Mouse (Mus musculus) heart, embryonic 12.5 days (tissue): ENCODE measurements around the gene 9230104L09Rik. TPM values are rescaled to one million over a fixed set of nuclear protein-coding genes. Genes with fewer than 3 reads are reported as not detected.

ENCODE experiments used
- ATAC-seq: fragments of 200-750 bp; cut with Nextera tagmentation; 2 replicates; pipeline ENCODE4 v1.8.0; 2017; ENCODE audit warnings: moderate TSS enrichment, moderate library complexity; ENCODE audit not compliant: insufficient number of reproducible peaks, low FRiP score
- H3K27ac ChIP-seq: fragments of 300-500 bp; sonication (generic); 2 replicates; pipeline ENCODE4 v1.5.1; 2016; ENCODE audit warnings: mild to moderate bottlenecking, moderate library complexity; ENCODE audit not compliant: poor library complexity, severe bottlenecking
- H3K27me3 ChIP-seq: fragments of 300-500 bp; sonication (generic); replicated peaks from 2 replicates; pipeline ENCODE4 v1.6.1; 2016; ENCODE audit warnings: mild to moderate bottlenecking, moderate library complexity
- H3K36me3 ChIP-seq: fragments of 300-500 bp; sonication (generic); 2 replicates; pipeline ENCODE4 v1.6.1; 2016; ENCODE audit warnings: mild to moderate bottlenecking, moderate library complexity
- H3K4me1 ChIP-seq: fragments of 300-500 bp; sonication (generic); replicated peaks from 2 replicates; pipeline ENCODE4 v1.6.1; 2016; ENCODE audit warnings: mild to moderate bottlenecking
- H3K4me2 ChIP-seq: fragments of 300-500 bp; sonication (generic); 2 replicates; pipeline ENCODE4 v1.6.1; 2016; ENCODE audit warnings: mild to moderate bottlenecking, moderate library complexity
- H3K4me3 ChIP-seq: fragments of 300-500 bp; sonication (generic); 2 replicates; pipeline ENCODE4 v1.5.1; 2016; ENCODE audit warnings: mild to moderate bottlenecking
- H3K9ac ChIP-seq: fragments of 300-500 bp; sonication (generic); 2 replicates; pipeline ENCODE4 v1.6.1; 2016; ENCODE audit warnings: mild to moderate bottlenecking, moderate library complexity
- H3K9me3 ChIP-seq: fragments of 300-500 bp; sonication (generic); replicated peaks from 2 replicates; pipeline ENCODE4 v1.6.1; 2016; ENCODE audit warnings: mild to moderate bottlenecking, moderate library complexity
- WGBS: fragments of 180-500 bp; shearing (Covaris S2); methylation state at CpG from one replicate; pipeline ENCODE4 v1.1.7; 2016; 5-methylcytosine and 5-hydroxymethylcytosine counted together
- polyA plus RNA-seq: library from polyadenylated mRNA; unstranded; fragments of >200 nt; fragmentation: Nextera tagmentation; extraction: Ambion mirVana; gene quantifications from 2 replicates; pipeline ENCODE4 v1.2.1, GENCODE M21; 2016

Gene 9230104L09Rik
- polyA plus RNA-seq, 1 experiment from 2014 or later: not detected

- 36% methylated on average over 8 of the region's 8 CpGs for WGBS
- peaks cover 4% of the 10 kb centered on the region; the same call in 1 of the 2 replicates for H3K9me3 ChIP-seq
- H3K27me3 ChIP-seq: no peaks in the 10 kb centered on the region
- H3K36me3 ChIP-seq: no peaks in the 10 kb centered on the region
- H3K4me3 ChIP-seq: no peak overlapping the region
- H3K9ac ChIP-seq: no peak overlapping the region
- peak overlapping the region; percentile 70 for H3K27ac ChIP-seq
- H3K4me2 ChIP-seq: peak overlapping the region; percentile 33
- H3K4me1 ChIP-seq: peaks cover 10% of the 10 kb centered on the region
- ATAC-seq: 0 out of 2 replicates have a peak, but pooled peaks have one; percentile 48
Measured at GRCm38 (mm10) chr2:148856630-148857400, 8.0 kb downstream of the 9230104L09Rik start.

- H3K9me3 ChIP-seq: peaks cover 4% of the 10 kb centered on the region; the same call in 1 of the 2 replicates
- no peak overlapping the region for H3K27ac ChIP-seq
- no peaks in the 10 kb centered on the region for H3K36me3 ChIP-seq
- H3K4me2 ChIP-seq: peak overlapping the region; percentile 40; the same call in 1 of the 2 replicates
- no peak overlapping the region for H3K4me3 ChIP-seq
- peak; percentile 57; the same call in 1 of the 2 replicates for ATAC-seq
- no peaks in the 10 kb centered on the region for H3K27me3 ChIP-seq
- H3K4me1 ChIP-seq: no peaks in the 10 kb centered on the region
- H3K9ac ChIP-seq: no peak overlapping the region
- 41% methylated on average over 8 of the region's 8 CpGs for WGBS
Measured at GRCm38 (mm10) chr2:148851116-148851906, 13.5 kb downstream of the 9230104L09Rik start.

DNA sequence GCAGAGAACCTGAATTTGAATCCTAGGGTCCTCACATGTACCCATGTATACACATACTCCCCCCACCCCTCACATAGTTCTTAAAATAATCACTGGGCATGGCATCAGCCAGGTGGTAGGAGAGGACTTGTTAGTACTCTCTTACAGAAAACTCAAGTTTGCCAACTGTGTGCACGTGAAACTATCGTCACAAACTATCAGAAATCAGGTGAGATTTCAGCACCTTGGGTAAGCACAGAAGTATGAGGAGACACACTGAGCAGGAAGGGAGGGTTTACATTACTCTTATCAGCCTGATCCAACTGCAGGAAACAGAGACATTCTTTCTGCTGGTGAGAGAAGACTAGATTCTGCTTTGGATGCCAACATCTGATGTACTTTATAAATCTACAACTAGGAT, 25.6 kb downstream of the 9230104L09Rik start:
- Histone ChIP-seq H3K9ac (no peak overlapping the region), H3K9me3 (no peaks in the 10 kb centered on the region), H3K4me2 (no peak overlapping the region), H3K27me3 (no peaks in the 10 kb centered on the region), H3K27ac (no peak overlapping the region), H3K4me3 (no peak overlapping the region), H3K36me3 (no peaks in the 10 kb centered on the region), H3K4me1 (no peaks in the 10 kb centered on the region)
- 53% methylated on average over 2 of the region's 2 CpGs for WGBS
- no peak for ATAC-seq

DNA sequence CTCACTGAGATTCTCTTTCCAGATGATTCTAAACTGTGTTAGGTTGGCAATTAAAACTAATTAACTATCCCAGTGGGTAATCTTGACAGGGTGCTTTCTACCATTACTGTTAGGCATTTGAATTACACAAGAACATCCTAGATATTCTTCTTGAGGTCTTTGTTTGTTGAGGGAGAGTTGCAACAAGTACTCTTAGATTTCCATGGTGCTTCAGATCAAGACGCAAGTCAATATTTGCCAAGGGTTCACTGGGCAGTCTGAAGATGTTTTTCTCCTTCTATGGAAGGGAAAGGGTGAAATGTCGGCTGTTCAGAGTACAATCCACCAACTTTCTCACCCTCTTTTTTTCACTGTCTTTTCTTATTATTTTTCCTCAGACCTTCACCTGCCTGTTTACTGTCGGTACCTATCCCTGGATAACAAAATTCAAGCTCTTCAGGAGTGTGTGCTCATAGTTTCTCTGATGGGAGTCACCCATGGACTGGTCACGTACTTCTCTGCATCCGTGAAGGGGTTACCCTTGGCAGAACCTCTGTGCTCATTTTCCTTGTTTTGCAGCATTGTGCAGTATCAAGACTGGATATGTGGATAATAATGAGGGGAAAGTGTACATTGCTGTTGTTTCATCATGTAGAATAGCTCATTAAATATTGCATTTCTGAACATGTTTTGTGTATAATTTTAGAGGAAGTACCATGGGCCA, 26.6 kb downstream of the 9230104L09Rik start:
- H3K9me3 ChIP-seq: no peaks in the 10 kb centered on the region
- 82% methylated on average over 5 of the region's 5 CpGs for WGBS

GRCm38 (mm10) chr2:148834912-148835311, 29.9 kb downstream of the 9230104L09Rik start, which contains the start of gene Cst9:
Cst9 (plus strand) TSS chr2:148835147.
- Histone ChIP-seq H3K4me2 (no peak within 1 kb of the TSS), H3K36me3 (no peaks in the 10 kb centered on the region), H3K4me1 (no peaks in the 10 kb centered on the region), H3K4me3 (no peak within 1 kb of the TSS), H3K27ac (no peak within 1 kb of the TSS), H3K9me3 (no peaks in the 10 kb centered on the region), H3K27me3 (no peaks in the 10 kb centered on the region), H3K9ac (no peak within 1 kb of the TSS)
- ATAC-seq: no peak
- WGBS: 67% methylated on average over 4 of the region's 4 CpGs

More for the DNA sequence above, 26.6 kb downstream of the 9230104L09Rik start:
- no peak overlapping the region for H3K4me3 ChIP-seq
- no peaks in the 10 kb centered on the region for H3K27me3 ChIP-seq
- H3K36me3 ChIP-seq: no peaks in the 10 kb centered on the region
- no peak for ATAC-seq
- no peaks in the 10 kb centered on the region for H3K4me1 ChIP-seq
- H3K4me2 ChIP-seq: no peak overlapping the region
- no peak overlapping the region for H3K27ac ChIP-seq
- no peak overlapping the region for H3K9ac ChIP-seq

DNA sequence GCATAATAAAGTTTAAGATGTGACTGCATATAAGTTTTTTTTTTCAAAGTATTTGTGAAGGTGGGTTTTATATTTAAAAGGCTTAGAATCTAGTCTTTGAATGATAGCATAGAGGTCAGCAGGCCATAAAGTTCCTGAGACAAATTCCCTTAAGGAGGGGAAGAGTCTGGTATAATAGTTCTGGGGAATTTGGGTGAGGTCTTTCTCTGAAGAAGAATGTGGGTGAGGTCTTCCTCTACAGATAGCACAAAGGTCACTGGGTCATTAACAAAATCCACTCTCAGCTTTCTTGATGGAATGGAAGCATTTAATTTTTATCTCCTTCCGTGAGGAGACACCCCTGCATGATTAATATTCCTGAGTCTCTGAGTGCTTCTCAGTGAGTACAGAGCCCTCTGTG, 38.9 kb downstream of the 9230104L09Rik start:
- Histone ChIP-seq H3K9ac (no peak overlapping the region), H3K27ac (no peak overlapping the region), H3K9me3 (no peaks in the 10 kb centered on the region), H3K4me1 (no peaks in the 10 kb centered on the region), H3K4me3 (no peak overlapping the region), H3K36me3 (no peaks in the 10 kb centered on the region), H3K4me2 (no peak overlapping the region), H3K27me3 (no peaks in the 10 kb centered on the region)
- ATAC-seq: no peak
- 32% methylated on average over 1 of the region's 1 CpGs for WGBS

DNA sequence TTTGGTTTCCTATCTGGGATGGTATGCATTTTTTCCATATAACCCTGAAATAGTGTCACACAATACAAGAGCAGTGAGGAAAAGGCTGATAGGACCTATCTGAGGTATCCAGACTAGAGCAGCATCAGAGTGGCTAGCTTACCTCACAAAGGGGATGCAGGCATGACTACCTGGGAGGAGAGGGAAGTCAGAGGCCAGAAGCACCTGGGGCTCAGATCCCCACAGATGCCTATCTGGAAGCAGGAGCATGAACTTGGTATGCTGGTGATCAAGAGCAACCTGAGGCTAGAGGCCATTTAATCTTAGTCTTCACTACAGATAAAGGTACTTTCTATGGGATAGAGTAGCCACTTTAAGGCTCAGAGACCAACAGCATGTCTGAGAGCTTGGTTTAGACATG, 44.9 kb downstream of the 9230104L09Rik start, which contains the start of gene Cst13:
TSS of gene Cst13 (plus strand) at position 173 of the 400 bp plus-strand sequence.
- Histone ChIP-seq H3K36me3 (no peaks in the 10 kb centered on the region), H3K4me3 (no peak within 1 kb of the TSS), H3K27me3 (no peaks in the 10 kb centered on the region), H3K4me2 (no peak within 1 kb of the TSS), H3K9ac (no peak within 1 kb of the TSS), H3K9me3 (no peaks in the 10 kb centered on the region), H3K27ac (no peak within 1 kb of the TSS), H3K4me1 (no peaks in the 10 kb centered on the region)
- no peak for ATAC-seq

GRCm38 (mm10) chr2:148806696-148807095, 58.1 kb downstream of the 9230104L09Rik start:
- 78% methylated on average over 6 of the region's 6 CpGs for WGBS
- Histone ChIP-seq H3K9ac (no peak overlapping the region), H3K36me3 (no peaks in the 10 kb centered on the region), H3K4me2 (no peak overlapping the region), H3K4me3 (no peak overlapping the region), H3K27me3 (no peaks in the 10 kb centered on the region), H3K4me1 (peaks cover under 1% of the 10 kb centered on the region; the same call in 1 of the 2 replicates), H3K27ac (no peak overlapping the region), H3K9me3 (no peaks in the 10 kb centered on the region)
- no peak for ATAC-seq

DNA sequence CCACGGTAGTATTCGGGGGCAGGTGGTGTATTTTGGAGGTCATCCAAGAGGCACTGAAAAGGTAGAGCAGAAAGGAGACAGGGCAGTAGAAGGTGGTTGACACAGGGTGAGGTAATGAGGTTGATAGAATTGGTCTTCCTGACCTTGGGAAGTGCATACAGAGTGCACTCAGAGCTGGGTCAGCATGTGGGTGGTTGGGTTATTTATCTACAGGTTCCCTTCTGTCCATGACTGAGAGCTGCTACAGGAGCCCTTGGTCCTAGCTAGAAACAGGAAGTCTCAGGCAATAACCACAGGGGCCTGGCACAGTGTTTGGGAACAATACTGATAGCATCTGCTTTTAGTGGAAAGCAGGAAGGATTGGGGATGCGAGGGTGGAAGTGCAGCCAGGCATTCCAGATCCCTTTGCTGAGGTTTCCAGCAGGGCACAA, 63.3 kb downstream of the 9230104L09Rik start:
- peak; percentile 29; the same call in 1 of the 2 replicates for ATAC-seq
- no peaks in the 10 kb centered on the region for H3K27me3 ChIP-seq
- H3K4me3 ChIP-seq: no peak overlapping the region
- H3K4me1 ChIP-seq: peaks cover 10% of the 10 kb centered on the region; the same call in 1 of the 2 replicates
- 44% methylated on average over 3 of the region's 3 CpGs for WGBS
- H3K9ac ChIP-seq: no peak overlapping the region
- H3K9me3 ChIP-seq: no peaks in the 10 kb centered on the region
- no peak overlapping the region for H3K27ac ChIP-seq
- H3K4me2 ChIP-seq: no peak overlapping the region
- H3K36me3 ChIP-seq: no peaks in the 10 kb centered on the region

DNA sequence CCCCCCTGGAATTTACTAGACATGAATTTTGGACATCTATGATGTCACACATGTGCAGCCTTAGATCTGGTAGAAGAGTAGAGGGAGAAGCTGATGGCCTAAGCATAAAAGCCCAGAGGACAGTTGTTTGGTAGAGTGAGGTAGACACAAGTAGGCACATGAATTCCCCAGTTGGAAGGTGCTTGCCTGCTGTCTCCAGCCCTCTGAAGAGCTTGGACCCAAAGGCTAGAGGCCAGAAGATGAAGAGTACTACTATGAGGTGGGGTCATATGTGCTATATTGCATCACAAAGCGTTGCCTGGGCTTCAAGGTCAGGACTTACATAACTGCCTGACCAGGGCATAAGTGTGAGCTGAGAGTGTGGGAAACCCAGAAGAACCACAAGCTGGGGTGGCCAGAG, 66.4 kb downstream of the 9230104L09Rik start, which contains the start of gene Cst8:
TSS of gene Cst8 (plus strand) at position 301 of the 400 bp plus-strand sequence.
- Histone ChIP-seq H3K4me1 (peaks cover 10% of the 10 kb centered on the region; the same call in 1 of the 2 replicates), H3K4me3 (no peak within 1 kb of the TSS), H3K9ac (no peak within 1 kb of the TSS), H3K27ac (no peak within 1 kb of the TSS), H3K36me3 (no peaks in the 10 kb centered on the region), H3K9me3 (no peaks in the 10 kb centered on the region), H3K4me2 (no peak within 1 kb of the TSS), H3K27me3 (no peaks in the 10 kb centered on the region)
- whole genome bisulfite sequencing: 77% methylated on average over 1 of the region's 1 CpGs
- no peak for ATAC-seq
